Mouse (Mus musculus) MEL (cell line): ENCODE measurements around the gene Lrch4. TPM values are rescaled to one million over a fixed set of nuclear protein-coding genes. Genes with fewer than 3 reads are reported as not detected.
A peak's percentile ranks its signal among the peaks of the same experiment; 100 is the strongest.

Experiments
- DNase-seq: peaks from one replicate; pipeline ENCODE4 v3.0.0; 2011; ENCODE audit warnings: low read depth, low spot score
- H3K27ac ChIP-seq: 2 replicates; pipeline ENCODE4 v1.5.1; 2012; ENCODE audit warnings: low read depth, mild to moderate bottlenecking, control low read depth, low read length, moderate library complexity; ENCODE audit not compliant: control insufficient read depth
- H3K27me3 ChIP-seq, 2 experiments: fragments of 150-350 bp in 1 of 2; sonication (generic) in 1 of 2; 2 replicates each; pipeline ENCODE4 v1.6.1; 2012; ENCODE audit warnings: low read length in 2 of 2, mild to moderate bottlenecking in 2 of 2, improper control_type of control experiment in 1 of 2, moderate library complexity in 1 of 2; ENCODE audit not compliant: insufficient read depth in 2 of 2, control insufficient read depth in 1 of 2
- H3K36me3 ChIP-seq, 2 experiments: 2 replicates each; pipeline ENCODE4 v1.6.1; 2012 to 2014; ENCODE audit warnings: low read length in 2 of 2, improper control_type of control experiment in 1 of 2, inconsistent platforms in 1 of 2, mild to moderate bottlenecking in 1 of 2; ENCODE audit not compliant: insufficient read depth in 2 of 2, control insufficient read depth in 1 of 2
- H3K4me1 ChIP-seq, 2 experiments: fragments of 150-350 bp in 1 of 2; sonication (generic) in 1 of 2; 2 replicates each; pipeline ENCODE4 v1.6.1; 2012; ENCODE audit warnings: low read length in 2 of 2, improper control_type of control experiment in 1 of 2, mild to moderate bottlenecking in 1 of 2; ENCODE audit not compliant: insufficient read depth in 2 of 2, control insufficient read depth in 1 of 2
- H3K4me3 ChIP-seq, 2 experiments: fragments of 150-350 bp in 1 of 2; sonication (generic) in 1 of 2; 2 replicates each; pipeline ENCODE4 v1.5.1; 2012; ENCODE audit warnings: low read depth in 2 of 2, low read length in 2 of 2, mild to moderate bottlenecking in 2 of 2, moderate library complexity in 2 of 2, control low read depth in 1 of 2, improper control_type of control experiment in 1 of 2; ENCODE audit not compliant: control insufficient read depth in 1 of 2, insufficient read depth in 1 of 2
- H3K79me2 ChIP-seq: 2 replicates; pipeline ENCODE4 v1.6.1; 2012; ENCODE audit warnings: mild to moderate bottlenecking, low read length, moderate library complexity; ENCODE audit not compliant: control insufficient read depth, poor library complexity, insufficient read depth
- H3K9ac ChIP-seq: 2 replicates; pipeline ENCODE4 v1.6.1; 2012; ENCODE audit warnings: low read depth, mild to moderate bottlenecking, control low read depth, low read length, moderate library complexity; ENCODE audit not compliant: control insufficient read depth, poor library complexity, severe bottlenecking
- H3K9me3 ChIP-seq: fragments of 150-350 bp; sonication (generic); replicated peaks from 2 replicates; pipeline ENCODE4 v1.6.1; 2012; ENCODE audit warnings: mild to moderate bottlenecking, low read length, improper control_type of control experiment, moderate library complexity; ENCODE audit not compliant: insufficient read depth
- BHLHE40 ChIP-seq: IDR thresholded peaks from 2 replicates; pipeline ENCODE4 v1.6.1; 2012; ENCODE audit warnings: low read depth, mild to moderate bottlenecking, inconsistent platforms, low read length, improper control_type of control experiment, borderline replicate concordance
- E2F4 ChIP-seq: IDR thresholded peaks from 2 replicates; pipeline ENCODE4 v1.6.1; 2011; ENCODE audit warnings: low read depth, low read length, improper control_type of control experiment, borderline replicate concordance
- EP300 ChIP-seq, 2 experiments: IDR thresholded peaks; 2 replicates each; pipeline ENCODE4 v1.6.1; 2011; ENCODE audit warnings: improper control_type of control experiment in 2 of 2, low read length in 2 of 2, low read depth in 1 of 2, mild to moderate bottlenecking in 1 of 2
- ETS1 ChIP-seq: IDR thresholded peaks from 2 replicates; pipeline ENCODE4 v1.6.1; 2012; ENCODE audit warnings: low read depth, mild to moderate bottlenecking, inconsistent platforms, low read length, improper control_type of control experiment, moderate library complexity
- JUND ChIP-seq: IDR thresholded peaks from 2 replicates; pipeline ENCODE4 v1.6.1; 2011; ENCODE audit warnings: low read depth, mild to moderate bottlenecking, improper control_type of control experiment, low read length
- MAX ChIP-seq: IDR thresholded peaks from 2 replicates; pipeline ENCODE4 v1.6.1; 2011; ENCODE audit warnings: low read length, improper control_type of control experiment
- MEF2A ChIP-seq: IDR thresholded peaks from 2 replicates; pipeline ENCODE4 v1.6.1; 2014; ENCODE audit warnings: low read depth, mild to moderate bottlenecking, inconsistent platforms, low read length, improper control_type of control experiment; ENCODE audit not compliant: poor library complexity, insufficient replicate concordance, severe bottlenecking; ENCODE audit errors: extremely low read depth
- MYB ChIP-seq: IDR thresholded peaks from 2 replicates; pipeline ENCODE4 v1.6.1; 2011; ENCODE audit warnings: mild to moderate bottlenecking, low read depth, low read length, improper control_type of control experiment
- NELFE ChIP-seq: IDR thresholded peaks from 2 replicates; pipeline ENCODE4 v1.6.1; 2011; ENCODE audit warnings: low read depth, low read length, improper control_type of control experiment
- POLR2A ChIP-seq, 2 experiments: IDR thresholded peaks; 2 replicates each; pipeline ENCODE4 v1.6.1; 2011 to 2012; ENCODE audit warnings: low read length in 2 of 2, mild to moderate bottlenecking in 2 of 2, control low read depth in 1 of 2, improper control_type of control experiment in 1 of 2, low read depth in 1 of 2, moderate library complexity in 1 of 2; ENCODE audit not compliant: control insufficient read depth in 1 of 2, insufficient read depth in 1 of 2, poor library complexity in 1 of 2
- SIN3A ChIP-seq: IDR thresholded peaks from 2 replicates; pipeline ENCODE4 v1.6.1; 2012; ENCODE audit warnings: low read length, improper control_type of control experiment, inconsistent platforms
- TAL1 ChIP-seq: IDR thresholded peaks from 2 replicates; pipeline ENCODE4 v1.6.1; 2012; ENCODE audit warnings: mild to moderate bottlenecking, inconsistent platforms, low read length, moderate library complexity, mixed read lengths
- TCF12 ChIP-seq: IDR thresholded peaks from 2 replicates; pipeline ENCODE4 v1.6.1; 2014; ENCODE audit warnings: low read depth, mild to moderate bottlenecking, inconsistent platforms, low read length, improper control_type of control experiment, moderate library complexity
- USF1 ChIP-seq: IDR thresholded peaks from 2 replicates; pipeline ENCODE4 v1.6.1; 2014; ENCODE audit warnings: low read depth, mild to moderate bottlenecking, inconsistent platforms, low read length, improper control_type of control experiment, moderate library complexity
- ZKSCAN1 ChIP-seq: IDR thresholded peaks from 2 replicates; pipeline ENCODE4 v1.6.1; 2012; ENCODE audit warnings: low read depth, mild to moderate bottlenecking, inconsistent platforms, low read length, improper control_type of control experiment, moderate library complexity
- ZNF384 ChIP-seq: IDR thresholded peaks from 2 replicates; pipeline ENCODE4 v1.6.1; 2012; ENCODE audit warnings: low read depth, mild to moderate bottlenecking, inconsistent platforms, low read length, improper control_type of control experiment
- polyA plus RNA-seq, 2 experiments: library from polyadenylated mRNA; stranded (reverse) in 1 of 2; unstranded in 1 of 2; fragments of >175 nt in 1 of 2; fragments of >200 nt in 1 of 2; gene quantifications; 2 replicates each; pipeline versions ENCODE4 v1.2.1 to v1.2.4; 2012; ENCODE audit warnings: low replicate concordance in 2 of 2, low read depth in 1 of 2; ENCODE audit not compliant: insufficient read length in 2 of 2, insufficient read depth in 1 of 2, missing spikeins in 1 of 2
- total RNA-seq: library from RNA; depleted of rRNA; stranded (reverse); fragments of 300-350 nt; gene quantifications from 2 replicates; pipeline ENCODE4 v1.2.3, GENCODE M21; 2012

Lrch4 gene
- total and polyA plus RNA-seq, 3 experiments = 9.1 to 239 (median 47.0) TPM

- Histone ChIP-seq H3K27me3 (no peaks in the 10 kb centered on the region), H3K4me3 (no peak overlapping the region), H3K27ac (no peak overlapping the region), H3K4me1 (peaks cover 2 to 11% of the 10 kb centered on the region in 2 experiments), H3K36me3 (peaks cover 3 to 11% of the 10 kb centered on the region in 2 experiments; a peak in 3 of 4 replicates), H3K9ac (no peak overlapping the region), H3K79me2 (no peaks in the 10 kb centered on the region), H3K9me3 (no peaks in the 10 kb centered on the region)
- TF ChIP-seq SIN3A (0 out of 2 replicates have a peak, but pooled peaks have one; percentile 22), MAX (no peak), POLR2A (IDR thresholded peaks at IDR 0.05; ENCODE audit: control insufficient read depth in 1 of 2, insufficient read depth in 1 of 2, low read depth in 1 of 2, low read length in 2 of 2, poor library complexity in 1 of 2) (0 out of 4 replicates have a peak, but pooled peaks of 1 of the 2 experiments have one; percentile 18), ZKSCAN1 (no peak), EP300 (IDR thresholded peaks at IDR 0.05; ENCODE audit: low read depth in 1 of 2, low read length in 2 of 2) (no peak)
- no peak for DNase-seq
These were observed 20.3 kb downstream of the Lrch4 start for GRCm38 (mm10) chr5:137649251-137649650.

GRCm38 (mm10) chr5:137649669-137650571 is 21.0 kb downstream of the Lrch4 start:
- Histone ChIP-seq H3K27me3 (no peaks in the 10 kb centered on the region), H3K9ac (no peak overlapping the region)
- TF ChIP-seq ZNF384 (peak; percentile 57; the same call in 1 of the 2 replicates), TCF12 (peak; percentile 43), USF1 (peak; percentile 40; the same call in 1 of the 2 replicates), MAX (no peak), POLR2A (IDR thresholded peaks at IDR 0.05; ENCODE audit: control insufficient read depth in 1 of 2, insufficient read depth in 1 of 2, low read depth in 1 of 2, low read length in 2 of 2, poor library complexity in 1 of 2) (no peak), ETS1 (peak; percentile 61; the same call in 1 of the 2 replicates), MYB (no peak), BHLHE40 (no peak), TAL1 (no peak), MEF2A (no peak), JUND (no peak), NELFE (no peak), E2F4 (no peak)
- TF ChIP-seq, all 39 proteins: peak for 4
- no peaks in the 10 kb centered on the region for H3K9me3 ChIP-seq
- no peak overlapping the region for H3K27ac ChIP-seq
- peaks cover 3 to 11% of the 10 kb centered on the region in 2 experiments; a peak in 3 of 4 replicates for H3K36me3 ChIP-seq
- H3K79me2 ChIP-seq = no peaks in the 10 kb centered on the region
- DNase-seq = no peak
- H3K4me3 ChIP-seq = no peak overlapping the region
- peaks cover 2 to 11% of the 10 kb centered on the region in 2 experiments for H3K4me1 ChIP-seq
